Mouse (Mus musculus): ENCODE results near the gene Cep72. TPM values are rescaled to one million over a fixed set of nuclear protein-coding genes. Genes with fewer than 3 reads are reported as not detected.

The Cep72 gene
- polyA plus RNA-seq, 1 experiment from 2014 or later = 26.1 TPM

Other genes with a start within 250 kb of the Cep72 start
- 12.3 and 13.5 TPM in 2 replicates for gene Nkd2, start 214.7 kb downstream of the Cep72 start, polyA plus RNA-seq (2014; fragmentation: Nextera tagmentation; extraction: Ambion mirVana)
- 59.9 and 60.0 TPM in 2 replicates for gene Trip13, start 124.5 kb downstream of the Cep72 start, polyA plus RNA-seq (2014; fragmentation: Nextera tagmentation; extraction: Ambion mirVana)
- 73.2 and 73.4 TPM in 2 replicates for gene Brd9, start 124.5 kb downstream of the Cep72 start, polyA plus RNA-seq (2014; fragmentation: Nextera tagmentation; extraction: Ambion mirVana)
- not detected in 2 replicates for gene Zdhhc11, start 98.4 kb downstream of the Cep72 start, polyA plus RNA-seq (2014; fragmentation: Nextera tagmentation; extraction: Ambion mirVana)
- gene Tppp, start 52.9 kb downstream of the Cep72 start, polyA plus RNA-seq (2014; fragmentation: Nextera tagmentation; extraction: Ambion mirVana) = 3.3 and 3.6 TPM in 2 replicates
- not detected in 2 replicates for gene Slc9a3, start 59.2 kb upstream of the Cep72 start, polyA plus RNA-seq (2014; fragmentation: Nextera tagmentation; extraction: Ambion mirVana)
- 71.1 and 80.1 TPM in 2 replicates for gene Exoc3, start 146.4 kb upstream of the Cep72 start, polyA plus RNA-seq (2014; fragmentation: Nextera tagmentation; extraction: Ambion mirVana)
- 1.1 and 1.8 TPM in 2 replicates for gene Ahrr, start 230.0 kb upstream of the Cep72 start, polyA plus RNA-seq (2014; fragmentation: Nextera tagmentation; extraction: Ambion mirVana)

Data from forebrain, embryonic 11.5 days (tissue).